Mouse (Mus musculus) CH12.LX (cell line): ENCODE measurements at regions not wholly inside any gene's neighbourhood (a gene's known extent, or its start where the extent isn't known, plus 50 kb on each side); places are given as distances from the start of the nearest gene placed in this dataset.
"Not testable (repeated sequence)": the region's sequence is repeated elsewhere in the genome, so short reads cannot be mapped to it uniquely, and the experiment has no call there.

Experiments
- DNase-seq: peaks from one replicate; pipeline ENCODE4 v3.0.0-alpha.2; 2013; ENCODE audit errors: extremely low read depth
- H3K27ac ChIP-seq: 2 replicates; pipeline ENCODE4 v1.5.1; 2012; ENCODE audit warnings: low read depth, mild to moderate bottlenecking, control low read depth, moderate library complexity; ENCODE audit not compliant: insufficient read depth
- H3K27me3 ChIP-seq: replicated peaks from 2 replicates; pipeline ENCODE3; 2012; ENCODE audit warnings: inconsistent platforms
- H3K36me3 ChIP-seq, 2 experiments: replicated peaks in 1 of 2; 2 replicates each; pipeline versions ENCODE3 to v1.6.1; 2012; ENCODE audit warnings: inconsistent platforms in 1 of 2, low read length in 1 of 2, mild to moderate bottlenecking in 1 of 2, mixed read lengths in 1 of 2, moderate library complexity in 1 of 2; ENCODE audit not compliant: control insufficient read depth in 1 of 2, insufficient read depth in 1 of 2
- H3K4me1 ChIP-seq, 2 experiments: 2 replicates each; pipeline ENCODE4 v1.6.1; 2012; ENCODE audit warnings: inconsistent platforms in 1 of 2, moderate library complexity in 1 of 2; ENCODE audit not compliant: insufficient read depth in 2 of 2, control insufficient read depth in 1 of 2
- H3K4me2 ChIP-seq: 2 replicates; pipeline ENCODE4 v1.6.1; 2012; ENCODE audit warnings: low read depth, mild to moderate bottlenecking, control low read depth; ENCODE audit not compliant: poor library complexity, insufficient read depth, severe bottlenecking
- H3K4me3 ChIP-seq, 3 experiments: fragments of 150-350 bp in 1 of 3; sonication (generic) in 1 of 3; replicated peaks in 1 of 3; 2 replicates each; pipeline versions ENCODE3 to v1.5.1; 2011 to 2012; ENCODE audit warnings: low read depth in 2 of 3, low read length in 2 of 3, mild to moderate bottlenecking in 2 of 3, moderate library complexity in 2 of 3, control low read depth in 1 of 3, improper control_type of control experiment in 1 of 3, inconsistent platforms in 1 of 3, mixed read lengths in 1 of 3; ENCODE audit not compliant: poor library complexity in 1 of 3
- H3K79me2 ChIP-seq: replicated peaks from 2 replicates; pipeline ENCODE4 v1.6.1; 2012; ENCODE audit warnings: mild to moderate bottlenecking, moderate library complexity; ENCODE audit not compliant: control insufficient read depth, poor library complexity, insufficient read depth, severe bottlenecking; ENCODE audit errors: extremely low read depth
- H3K9ac ChIP-seq: 2 replicates; pipeline ENCODE4 v1.6.1; 2012; ENCODE audit warnings: low read depth, mild to moderate bottlenecking, control low read depth, moderate library complexity; ENCODE audit not compliant: insufficient read depth
- H3K9me3 ChIP-seq: replicated peaks from 2 replicates; pipeline ENCODE3; 2012; ENCODE audit warnings: low read length, inconsistent platforms, mixed read lengths
- BHLHE40 ChIP-seq: IDR thresholded peaks from 2 replicates; pipeline ENCODE4 v1.6.1; 2011; ENCODE audit warnings: mild to moderate bottlenecking, low read depth, low read length, improper control_type of control experiment
- CTCF ChIP-seq, 2 experiments: IDR thresholded peaks in 1 of 2; conservative IDR thresholded peaks in 1 of 2; 2 replicates each; pipeline ENCODE4 v1.5.1; 2011 to 2012; ENCODE audit warnings: low read depth in 2 of 2, low read length in 2 of 2, improper control_type of control experiment in 1 of 2, inconsistent platforms in 1 of 2, mild to moderate bottlenecking in 1 of 2, moderate library complexity in 1 of 2
- EP300 ChIP-seq: IDR thresholded peaks from 2 replicates; pipeline ENCODE4 v1.6.1; 2011; ENCODE audit warnings: low read length, improper control_type of control experiment
- GABPA ChIP-seq: IDR thresholded peaks from 2 replicates; pipeline ENCODE4 v1.6.1; 2012; ENCODE audit warnings: low read depth, low read length, improper control_type of control experiment, inconsistent platforms; ENCODE audit not compliant: insufficient replicate concordance
- KAT2A ChIP-seq: IDR thresholded peaks from 2 replicates; pipeline ENCODE4 v1.6.1; 2012; ENCODE audit warnings: low read length, improper control_type of control experiment, inconsistent platforms; ENCODE audit not compliant: insufficient replicate concordance
- MEF2A ChIP-seq: IDR thresholded peaks from 2 replicates; pipeline ENCODE4 v1.6.1; 2014; ENCODE audit warnings: low read depth, mild to moderate bottlenecking, inconsistent platforms, low read length, improper control_type of control experiment, borderline replicate concordance
- NELFE ChIP-seq: IDR thresholded peaks from 2 replicates; pipeline ENCODE4 v1.6.1; 2011; ENCODE audit warnings: low read depth, low read length, improper control_type of control experiment
- PAX5 ChIP-seq: IDR thresholded peaks from 2 replicates; pipeline ENCODE4 v1.6.1; 2012; ENCODE audit warnings: low read length, inconsistent platforms, mixed read lengths
- RAD21 ChIP-seq: IDR thresholded peaks from 2 replicates; pipeline ENCODE4 v1.6.1; 2011; ENCODE audit warnings: low read depth, mild to moderate bottlenecking, low read length, improper control_type of control experiment, moderate library complexity
- RCOR1 ChIP-seq: conservative IDR thresholded peaks from 2 replicates; pipeline ENCODE4 v1.6.1; 2012; ENCODE audit warnings: low read depth, mild to moderate bottlenecking, inconsistent platforms, low read length, improper control_type of control experiment
- SMC3 ChIP-seq: IDR thresholded peaks from 2 replicates; pipeline ENCODE4 v1.6.1; 2011; ENCODE audit warnings: low read depth, low read length, improper control_type of control experiment
- UBTF ChIP-seq: IDR thresholded peaks from 2 replicates; pipeline ENCODE4 v1.6.1; 2012; ENCODE audit warnings: low read depth, mild to moderate bottlenecking, inconsistent platforms, low read length, improper control_type of control experiment, moderate library complexity
- USF2 ChIP-seq: conservative IDR thresholded peaks from 2 replicates; pipeline ENCODE4 v1.6.1; 2011; ENCODE audit warnings: low read depth, low read length, improper control_type of control experiment
- ZC3H11A ChIP-seq: IDR thresholded peaks from 2 replicates; pipeline ENCODE4 v1.6.1; 2012; ENCODE audit warnings: low read depth, mild to moderate bottlenecking, inconsistent platforms, low read length, improper control_type of control experiment
- ZKSCAN1 ChIP-seq: IDR thresholded peaks from 2 replicates; pipeline ENCODE4 v1.6.1; 2012; ENCODE audit warnings: low read depth, inconsistent platforms, low read length, improper control_type of control experiment, borderline replicate concordance
- ZMIZ1 ChIP-seq: IDR thresholded peaks from 2 replicates; pipeline ENCODE4 v1.6.1; 2012; ENCODE audit warnings: low read depth, mild to moderate bottlenecking, inconsistent platforms, low read length, improper control_type of control experiment
- dilution Hi-C: fragments of 300-500 bp; cut with MboI; formaldehyde crosslinking; loops from 2 replicates; pipeline ENCODE4 v1.14.3; 2020; ENCODE audit warnings: low sequenced_read_pairs; ENCODE audit not compliant: extremely low pct_unique_long_range_greater_than_20kb, extremely low pct_ligation_motif_present
- in situ Hi-C: fragments of 300-500 bp; cut with MboI; formaldehyde crosslinking; loops from 3 replicates; pipeline ENCODE4 v1.14.3; 2019; ENCODE audit warnings: low sequenced_read_pairs, low pct_ligation_motif_present, low pct_unique_long_range_greater_than_20kb, mixed read lengths

GRCm38 (mm10) chr12:5918030-5918429 is 542.5 kb upstream of the Klhl29 start:
- no peak for DNase-seq
- in situ Hi-C loops = no loop called here
- Histone ChIP-seq H3K9ac (no peak overlapping the region), H3K4me3 (no peak overlapping the region), H3K27me3 (no peaks in the 10 kb centered on the region), H3K4me1 (no peaks in the 10 kb centered on the region), H3K36me3 (no peaks in the 10 kb centered on the region), H3K79me2 (no peaks in the 10 kb centered on the region), H3K27ac (no peak overlapping the region), H3K9me3 (peaks cover 27% of the 10 kb centered on the region), H3K4me2 (no peak overlapping the region)
- dilution Hi-C loops = no loop called here
- TF ChIP-seq UBTF = no peak
- TF ChIP-seq BHLHE40 = no peak
- TF ChIP-seq USF2 = no peak
- no peak for TF ChIP-seq MEF2A

GRCm38 (mm10) chr12:5906251-5906650 is 530.8 kb upstream of the Klhl29 start:
- no peak overlapping the region for H3K4me3 ChIP-seq
- in situ Hi-C loops = no loop called here
- TF ChIP-seq ZKSCAN1 = no peak
- TF ChIP-seq RCOR1 = no peak
- no peak for TF ChIP-seq ZC3H11A
- TF ChIP-seq EP300 = no peak
- TF ChIP-seq GABPA = no peak
- no peak for TF ChIP-seq PAX5
- no peak for TF ChIP-seq CTCF (conservative IDR thresholded peaks at IDR 0.05 in 1 of 2, IDR thresholded peaks at IDR 0.05 in 1 of 2; ENCODE audit: low read depth in 2 of 2, low read length in 2 of 2)
- no peak for TF ChIP-seq ZMIZ1
- TF ChIP-seq KAT2A = no peak
- TF ChIP-seq NELFE = no peak
- no peak for TF ChIP-seq MEF2A
- TF ChIP-seq RAD21 = no peak
- no peak for TF ChIP-seq SMC3
- TF ChIP-seq, all 38 proteins: peak for 0
- Histone ChIP-seq H3K79me2 (no peaks in the 10 kb centered on the region), H3K9me3 (peaks cover 26% of the 10 kb centered on the region), H3K36me3 (no peaks in the 10 kb centered on the region), H3K9ac (no peak overlapping the region), H3K27me3 (no peaks in the 10 kb centered on the region), H3K4me1 (no peaks in the 10 kb centered on the region), H3K4me2 (no peak overlapping the region), H3K27ac (no peak overlapping the region)
- DNase-seq = no peak
- dilution Hi-C loops = no loop called here

DNA sequence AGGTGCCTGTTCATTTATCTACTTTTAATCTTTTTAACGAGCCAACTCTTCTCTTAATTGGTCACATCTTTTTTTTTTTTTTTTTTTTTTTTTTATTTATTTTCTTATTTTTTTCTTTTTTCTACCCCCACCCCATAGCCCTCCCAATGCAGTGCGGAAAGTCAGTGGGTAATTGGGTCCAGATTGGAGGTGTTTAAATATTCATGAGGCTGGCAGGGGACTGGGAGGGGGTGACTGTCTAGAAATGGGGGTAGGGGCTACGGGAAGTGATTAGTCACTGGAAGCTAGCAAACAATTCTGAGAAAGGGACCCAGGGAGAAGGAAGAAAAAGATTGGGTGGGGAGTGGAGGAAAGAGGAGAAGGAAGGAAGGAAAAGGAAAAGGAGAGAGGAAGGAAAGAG is 516.3 kb upstream of the Klhl29 start:
- H3K4me3 ChIP-seq, in situ Hi-C loops, H3K27ac ChIP-seq, H3K36me3 ChIP-seq, H3K9ac ChIP-seq, H3K4me1 ChIP-seq, dilution Hi-C loops, H3K9me3 ChIP-seq, H3K27me3 ChIP-seq, H3K4me2 ChIP-seq, H3K79me2 ChIP-seq, DNase-seq: not testable (repeated sequence)
